Mouse (Mus musculus): Measurements from ENCODE around the gene Sult6b2. TPM values are rescaled to one million over a fixed set of nuclear protein-coding genes. Genes with fewer than 3 reads are reported as not detected.

Gene Sult6b2
- total and polyA plus RNA-seq, 2 experiments from 2014 or later = not detected

- Histone ChIP-seq H3K4me2 (ENCODE audit: low read depth, low read length) (no peak overlapping the region), H3K4me1 (ENCODE audit: control insufficient read depth, insufficient read depth) (no peaks in the 10 kb centered on the region), H3K36me3 (replicated peaks; ENCODE audit: control insufficient read depth, insufficient read depth, low read length) (no peaks in the 10 kb centered on the region), H3K9ac (replicated peaks; ENCODE audit: low read depth, low read length) (no peak overlapping the region), H3K9me3 (replicated peaks; ENCODE audit: control insufficient read depth, low read length) (no peaks in the 10 kb centered on the region), H3K4me3 (ENCODE audit: low read depth, low read length) (no peak overlapping the region), H3K27me3 (ENCODE audit: control insufficient read depth, insufficient read depth, low read length) (no peaks in the 10 kb centered on the region), H3K27ac (ENCODE audit: low read depth) (no peak overlapping the region)
- no peak for ATAC-seq (ENCODE audit: insufficient read depth, low read depth)
- WGBS = 70% methylated on average over 7 of the region's 7 CpGs
- no peak for TF ChIP-seq EP300 (IDR thresholded peaks at IDR 0.05; ENCODE audit: low read depth)
- TF ChIP-seq CTCF (IDR thresholded peaks at IDR 0.05; ENCODE audit: low read depth) = no peak
- DNase-seq (ENCODE audit: low spot score) = no peak
Measured at GRCm38 (mm10) chr6:142781286-142781685, 23.0 kb downstream of the Sult6b2 start.

- ATAC-seq (ENCODE audit: insufficient read depth, low read depth) (no peak), DNase-seq (ENCODE audit: low spot score) (no peak)
- no peak for TF ChIP-seq CTCF (IDR thresholded peaks at IDR 0.05; ENCODE audit: low read depth)
- Histone ChIP-seq H3K9ac (replicated peaks; ENCODE audit: low read depth, low read length) (no peak overlapping the region), H3K27me3 (ENCODE audit: control insufficient read depth, insufficient read depth, low read length) (no peaks in the 10 kb centered on the region), H3K4me3 (ENCODE audit: low read depth, low read length) (no peak overlapping the region), H3K27ac (ENCODE audit: low read depth) (no peak overlapping the region), H3K4me2 (ENCODE audit: low read depth, low read length) (no peak overlapping the region), H3K4me1 (ENCODE audit: control insufficient read depth, insufficient read depth) (no peaks in the 10 kb centered on the region), H3K36me3 (replicated peaks; ENCODE audit: control insufficient read depth, insufficient read depth, low read length) (no peaks in the 10 kb centered on the region), H3K9me3 (replicated peaks; ENCODE audit: control insufficient read depth, low read length) (no peaks in the 10 kb centered on the region)
- WGBS = 85% methylated on average over 4 of the region's 4 CpGs
Measured at GRCm38 (mm10) chr6:142780574-142781033, 23.7 kb downstream of the Sult6b2 start.

GRCm38 (mm10) chr6:142779812-142780573, 24.3 kb downstream of the Sult6b2 start:
- ATAC-seq (ENCODE audit: insufficient read depth, low read depth) (no peak), DNase-seq (ENCODE audit: low spot score) (no peak)
- 68% methylated on average over 14 of the region's 14 CpGs for WGBS

GRCm38 (mm10) chr6:142779045-142779811, 25.1 kb downstream of the Sult6b2 start:
- DNase-seq (ENCODE audit: low spot score) = peak; percentile 43
- H3K4me1 ChIP-seq (ENCODE audit: control insufficient read depth, insufficient read depth) = no peaks in the 10 kb centered on the region
- no peak overlapping the region for H3K4me3 ChIP-seq (ENCODE audit: low read depth, low read length)
- H3K9me3 ChIP-seq (replicated peaks; ENCODE audit: control insufficient read depth, low read length) = no peaks in the 10 kb centered on the region
- 39% methylated on average over 11 of the region's 11 CpGs for WGBS
- ATAC-seq (ENCODE audit: insufficient read depth, low read depth) = peak; percentile 63
- no peak overlapping the region for H3K27ac ChIP-seq (ENCODE audit: low read depth)
- H3K36me3 ChIP-seq (replicated peaks; ENCODE audit: control insufficient read depth, insufficient read depth, low read length) = peaks cover 11% of the 10 kb centered on the region; the same call in 1 of the 2 replicates
- H3K27me3 ChIP-seq (ENCODE audit: control insufficient read depth, insufficient read depth, low read length) = no peaks in the 10 kb centered on the region
- H3K4me2 ChIP-seq (ENCODE audit: low read depth, low read length) = 0 out of 2 replicates have a peak overlapping the region, but pooled peaks have one; percentile 13
- no peak overlapping the region for H3K9ac ChIP-seq (replicated peaks; ENCODE audit: low read depth, low read length)
- TF ChIP-seq EP300 (IDR thresholded peaks at IDR 0.05; ENCODE audit: low read depth) (no peak), CTCF (IDR thresholded peaks at IDR 0.05; ENCODE audit: low read depth) (peak; percentile 63)

More at GRCm38 (mm10) chr6:142779812-142780573, 24.3 kb downstream of the Sult6b2 start:
- H3K4me2 ChIP-seq (ENCODE audit: low read depth, low read length) = no peak overlapping the region
- no peaks in the 10 kb centered on the region for H3K27me3 ChIP-seq (ENCODE audit: control insufficient read depth, insufficient read depth, low read length)
- peaks cover 3% of the 10 kb centered on the region; the same call in 1 of the 2 replicates for H3K36me3 ChIP-seq (replicated peaks; ENCODE audit: control insufficient read depth, insufficient read depth, low read length)
- no peaks in the 10 kb centered on the region for H3K9me3 ChIP-seq (replicated peaks; ENCODE audit: control insufficient read depth, low read length)
- H3K9ac ChIP-seq (replicated peaks; ENCODE audit: low read depth, low read length) = no peak overlapping the region
- no peak overlapping the region for H3K4me3 ChIP-seq (ENCODE audit: low read depth, low read length)
- no peaks in the 10 kb centered on the region for H3K4me1 ChIP-seq (ENCODE audit: control insufficient read depth, insufficient read depth)
- TF ChIP-seq EP300 (IDR thresholded peaks at IDR 0.05; ENCODE audit: low read depth) (no peak), CTCF (IDR thresholded peaks at IDR 0.05; ENCODE audit: low read depth) (no peak)
- H3K27ac ChIP-seq (ENCODE audit: low read depth) = no peak overlapping the region

- Histone ChIP-seq H3K4me2 (ENCODE audit: low read depth, low read length) (no peak overlapping the region), H3K4me3 (ENCODE audit: low read depth, low read length) (no peak overlapping the region), H3K9ac (replicated peaks; ENCODE audit: low read depth, low read length) (no peak overlapping the region), H3K27ac (ENCODE audit: low read depth) (no peak overlapping the region), H3K36me3 (replicated peaks; ENCODE audit: control insufficient read depth, insufficient read depth, low read length) (peaks cover 33% of the 10 kb centered on the region), H3K9me3 (replicated peaks; ENCODE audit: control insufficient read depth, low read length) (no peaks in the 10 kb centered on the region), H3K4me1 (ENCODE audit: control insufficient read depth, insufficient read depth) (no peaks in the 10 kb centered on the region), H3K27me3 (ENCODE audit: control insufficient read depth, insufficient read depth, low read length) (no peaks in the 10 kb centered on the region)
- no peak for ATAC-seq (ENCODE audit: insufficient read depth, low read depth)
- WGBS = 21% methylated on average over 4 of the region's 4 CpGs
- no peak for DNase-seq (ENCODE audit: low spot score)
- no peak for TF ChIP-seq EP300 (IDR thresholded peaks at IDR 0.05; ENCODE audit: low read depth)
- TF ChIP-seq CTCF (IDR thresholded peaks at IDR 0.05; ENCODE audit: low read depth) = no peak
Measured at GRCm38 (mm10) chr6:142776935-142777334, 27.4 kb downstream of the Sult6b2 start.

All from heart, postnatal 0 days (tissue).